ENCODE assay signal across 9 mouse cellular contexts in genomic region chr2:85246506-85247082, GRCm38 (mm10). TPM values are rescaled to one million over a fixed set of nuclear protein-coding genes. Genes with fewer than 3 reads are reported as not detected.
DNase-seq lines count a peak whose midpoint lies in the region; ATAC-seq and TF ChIP-seq lines count a peak whose summit lies in the region.
"Had no signal": no experiment of that assay in that cellular context is flagged by ENCODE, and none has a peak within 500 bp of the region (broad histone marks: within the 10 kb centered on the region; RNA-seq: fewer than 3 reads in every experiment).

No protein-coding gene starts in this region.

- TF ChIP-seq POLR2A in thymus, adult 2 months (IDR thresholded peaks at IDR 0.05; ENCODE audit: control insufficient read depth, extremely low read depth, insufficient read depth, low read length, poor library complexity): no peak

- no peak overlapping the region for H3K4me3 ChIP-seq in forebrain, embryonic 11.5 days (ENCODE audit: low read depth, low read length)
- no peak overlapping the region for H3K4me3 ChIP-seq in lung, embryonic 14.5 days (ENCODE audit: low read depth, low read length)
- H3K4me3 ChIP-seq in thymus, adult 2 months (ENCODE audit: control insufficient read depth, insufficient read depth, low read length): no peak overlapping the region
- H3K4me3 ChIP-seq: erythroblast, embryonic 14.5 days had no signal

- intact Hi-C loops in heart, postnatal 10 days (cut with DNase I): loop anchor here (1.0 to 5.0 kb wide), 5 partner anchors 68 to 314 kb away; no protein-coding TSS in a partner anchor

- TF ChIP-seq CTCF in lung, embryonic 14.5 days (IDR thresholded peaks at IDR 0.05; ENCODE audit: low read depth): peak; percentile 97
- TF ChIP-seq CTCF in thymus, adult 2 months (IDR thresholded peaks at IDR 0.05; ENCODE audit: borderline replicate concordance, control insufficient read depth, extremely low read depth, insufficient read depth, low read length, poor library complexity): peak; percentile 76; the same call in 1 of the 2 replicates

- no peaks in the 10 kb centered on the region for H3K36me3 ChIP-seq in forebrain, embryonic 11.5 days (ENCODE audit: control insufficient read depth, insufficient read depth, low read length)
- no peaks in the 10 kb centered on the region for H3K36me3 ChIP-seq in lung, embryonic 14.5 days (ENCODE audit: insufficient read depth)
- H3K36me3 ChIP-seq in thymus, adult 2 months (ENCODE audit: control insufficient read depth, insufficient read depth, low read length): no peaks in the 10 kb centered on the region

- DNase-seq in brain, embryonic 18.5 days (ENCODE audit: low read depth, low spot score): peak; percentile 32
- peak; percentile 85 for DNase-seq in forebrain, embryonic 11.5 days (ENCODE audit: low spot score)
- peak; percentile 85 to 90 for DNase-seq in heart, postnatal 10 days
- peak; percentile 55 to 85 for DNase-seq in kidney, postnatal 36 days
- DNase-seq in lung, embryonic 14.5 days: peak; percentile 91
- peak; percentile 27 for DNase-seq in ovary, adult 18-20 months (ENCODE audit: low spot score)
- peak; percentile 53 for DNase-seq in thymus, adult 2 months

- H3K9me3 ChIP-seq in forebrain, embryonic 11.5 days (ENCODE audit: control insufficient read depth, low read length): no peaks in the 10 kb centered on the region
- no peaks in the 10 kb centered on the region for H3K9me3 ChIP-seq in lung, embryonic 14.5 days (ENCODE audit: low read depth, low read length)

- H3K27me3 ChIP-seq in forebrain, embryonic 11.5 days (ENCODE audit: control insufficient read depth, insufficient read depth, low read length): no peaks in the 10 kb centered on the region
- H3K27me3 ChIP-seq in lung, embryonic 14.5 days (ENCODE audit: insufficient read depth, low read length): no peaks in the 10 kb centered on the region
- no peaks in the 10 kb centered on the region for H3K27me3 ChIP-seq in thymus, adult 2 months (ENCODE audit: control insufficient read depth, insufficient read depth, low read length)

- H3K4me1 ChIP-seq in forebrain, embryonic 11.5 days (replicated peaks; ENCODE audit: control insufficient read depth, insufficient read depth, low read length): no peaks in the 10 kb centered on the region
- no peaks in the 10 kb centered on the region for H3K4me1 ChIP-seq in lung, embryonic 14.5 days (ENCODE audit: insufficient read depth)
- no peaks in the 10 kb centered on the region for H3K4me1 ChIP-seq in thymus, adult 2 months (replicated peaks; ENCODE audit: control insufficient read depth, insufficient read depth, low read length)

- 14% methylated on average over 4 of the region's 4 CpGs for WGBS in forebrain, embryonic 11.5 days
- WGBS in lung, embryonic 14.5 days: 4% methylated on average over 4 of the region's 4 CpGs
- WGBS in thymus, adult 2 months: 13% methylated on average over 4 of the region's 4 CpGs

- H3K4me2 ChIP-seq in forebrain, embryonic 11.5 days (ENCODE audit: low read depth, low read length, severe bottlenecking): no peak overlapping the region
- no peak overlapping the region for H3K4me2 ChIP-seq in lung, embryonic 14.5 days

- H3K27ac ChIP-seq in forebrain, embryonic 11.5 days (ENCODE audit: low read depth, low read length): no peak overlapping the region
- no peak overlapping the region for H3K27ac ChIP-seq in lung, embryonic 14.5 days (ENCODE audit: low read depth)
- H3K27ac ChIP-seq in thymus, adult 2 months (ENCODE audit: control insufficient read depth, insufficient read depth, low read length): no peak overlapping the region

- no peak overlapping the region for H3K9ac ChIP-seq in forebrain, embryonic 11.5 days (ENCODE audit: low read length)
- H3K9ac ChIP-seq in lung, embryonic 14.5 days: no peak overlapping the region

- peak; percentile 47 for ATAC-seq in CD4-positive, CD25-positive, alpha-beta regulatory T cell, adult 4 months
- ATAC-seq in forebrain, embryonic 11.5 days (replicated peaks; ENCODE audit: low FRiP score): peak; percentile 65
- ATAC-seq in lung, embryonic 14.5 days (ENCODE audit: insufficient read depth): peak; percentile 66

RNA-seq across cellular contexts. Expression of gene Lrrc55, which starts 49.6 kb away (rescaled TPM):
- not detected for polyA plus RNA-seq in CD4-positive, CD25-positive, alpha-beta regulatory T cell, adult 4 months (2017; shearing (Covaris generic))
- 0.81 and 0.87 TPM in 2 replicates for polyA plus RNA-seq in forebrain, embryonic 11.5 days (2014; fragmentation: Nextera tagmentation; extraction: Ambion mirVana)
- total RNA-seq in heart, postnatal 10 days (2021): 1 to 10 TPM; 3.5 to 6.3 TPM
- 0.09 and 0.33 TPM in 2 replicates for polyA plus RNA-seq in lung, embryonic 14.5 days (2014; fragmentation: Nextera tagmentation; extraction: Ambion mirVana)
- polyA plus RNA-seq in thymus, adult 2 months (2012; rRNA removed): 0.48 and 0.50 TPM in 2 replicates
- polyA plus RNA-seq: erythroblast, embryonic 14.5 days had no signal

Comparison
In these comparisons a context has a peak if more than half of its experiments do, and no peak if none do; other contexts are left out.
1. DNase-seq: peak in every context shown above with its lines; median percentile 91 in lung, embryonic 14.5 days; 88 in heart, postnatal 10 days; 85 in forebrain, embryonic 11.5 days; 70 in kidney, postnatal 36 days; 53 in thymus, adult 2 months; 32 in brain, embryonic 18.5 days; 27 in ovary, adult 18-20 months.